Mouse (Mus musculus): ENCODE measurements around the gene Akap2. TPM values are rescaled to one million over a fixed set of nuclear protein-coding genes. Genes with fewer than 3 reads are reported as not detected.

The Akap2 gene
- total RNA-seq, 2 experiments from 2014 or later: 41.5 to 44.8 TPM

DNA sequence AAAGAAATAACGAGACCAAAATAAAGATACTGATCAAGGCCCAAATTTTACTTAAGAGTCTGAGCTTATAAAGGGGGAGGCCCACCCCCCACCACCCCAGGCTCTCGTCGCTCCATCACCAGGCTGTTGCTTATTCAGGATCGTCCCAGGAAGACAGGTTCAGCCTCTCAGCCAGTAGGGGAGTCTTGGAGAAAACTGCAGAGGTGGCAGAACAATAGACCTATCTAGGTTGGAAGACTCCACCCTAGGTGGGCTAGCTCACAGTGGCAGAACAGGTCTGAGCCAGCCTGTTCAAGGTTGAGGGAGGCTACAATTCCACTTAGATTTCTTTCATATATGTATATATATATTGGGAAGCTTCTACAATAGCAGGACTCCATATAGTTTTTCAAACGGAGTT, 216.7 kb downstream of the Akap2 start:
- no peak overlapping the region for H3K27ac ChIP-seq
- intact Hi-C loops (cut with DNase I): no loop called here
- DNase-seq (ENCODE audit: extremely low spot score in 1 of 2, low spot score in 2 of 2): no peak
- no peak for TF ChIP-seq CTCF (IDR thresholded peaks at IDR 0.05)
- no peak overlapping the region for H3K4me3 ChIP-seq

DNA sequence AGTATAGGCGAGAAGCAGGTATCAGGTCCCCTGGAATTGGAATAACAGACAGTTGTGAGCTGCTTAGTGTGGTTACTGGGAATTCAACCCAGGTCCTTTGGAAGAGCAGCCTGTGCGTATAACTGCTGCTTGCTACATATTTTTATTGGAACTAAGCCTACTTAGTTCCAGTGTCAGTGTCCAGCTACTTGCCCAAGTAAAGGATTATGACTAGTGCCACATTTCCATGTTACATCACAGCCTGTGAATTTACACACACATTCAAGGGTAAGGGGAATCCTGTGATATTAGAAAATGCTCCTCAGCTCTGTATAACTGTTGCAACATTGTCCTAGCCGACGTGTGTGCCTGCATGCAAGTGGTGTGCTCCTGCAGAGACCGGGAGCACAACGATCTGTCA, 219.8 kb downstream of the Akap2 start:
- intact Hi-C loops (cut with DNase I): no loop called here
- DNase-seq (ENCODE audit: extremely low spot score in 1 of 2, low spot score in 2 of 2): no peak
- H3K4me3 ChIP-seq: no peak overlapping the region
- TF ChIP-seq CTCF (IDR thresholded peaks at IDR 0.05): no peak
- H3K27ac ChIP-seq: no peak overlapping the region

GRCm38 (mm10) chr4:57940631-57941030, 223.2 kb downstream of the Akap2 start:
- DNase-seq (ENCODE audit: extremely low spot score in 1 of 2, low spot score in 2 of 2): no peak
- no peak for TF ChIP-seq CTCF (IDR thresholded peaks at IDR 0.05)
- intact Hi-C loops (cut with DNase I): no loop called here
- no peak overlapping the region for H3K4me3 ChIP-seq
- no peak overlapping the region for H3K27ac ChIP-seq

- no peak overlapping the region for H3K27ac ChIP-seq
- no peak for TF ChIP-seq CTCF (IDR thresholded peaks at IDR 0.05)
- no peak for DNase-seq (ENCODE audit: extremely low spot score in 1 of 2, low spot score in 2 of 2)
- H3K4me3 ChIP-seq: no peak overlapping the region
- intact Hi-C loops (cut with DNase I): no loop called here
Measured at GRCm38 (mm10) chr4:57942892-57943291, 225.4 kb downstream of the Akap2 start.

Other genes with a start within 250 kb of the Akap2 start
- gene Pakap, start 149.5 kb upstream of the Akap2 start, total RNA-seq (2021): 10 to 100 TPM; 19.8 to 20.4 TPM
- gene D630039A03Rik, start 198.6 kb downstream of the Akap2 start, total RNA-seq (2021): under 1 TPM; 0.27 to 0.42 TPM
- 100 to 1,000 TPM in 1 of 2 experiments, 10 to 100 TPM in 1; 96.7 to 102 TPM for gene Txn1, start 238.8 kb downstream of the Akap2 start, total RNA-seq (2021)

All from left cerebral cortex, adult 2 months (tissue).